Mouse (Mus musculus) mature B cell (primary cell): ENCODE results near the gene Xpr1.

Source experiments
- in situ Hi-C: fragments of 300-500 bp; cut with MboI; formaldehyde crosslinking; loops from 2 replicates; pipeline ENCODE4 v1.14.3; 2019

Gene Xpr1

GRCm38 (mm10) chr1:155416701-155417677, at the start of gene Xpr1:
Gene Xpr1, minus strand, starts transcription at chr1:155417415.
- in situ Hi-C loops: no loop called here

- in situ Hi-C loops: no loop called here
Measured at GRCm38 (mm10) chr1:155463442-155463841, 46.2 kb upstream of the Xpr1 start.

- in situ Hi-C loops: no loop called here
Measured at GRCm38 (mm10) chr1:155462582-155462981, 45.4 kb upstream of the Xpr1 start.

- in situ Hi-C loops: no loop called here
Measured at GRCm38 (mm10) chr1:155457532-155457931, 40.3 kb upstream of the Xpr1 start.

DNA sequence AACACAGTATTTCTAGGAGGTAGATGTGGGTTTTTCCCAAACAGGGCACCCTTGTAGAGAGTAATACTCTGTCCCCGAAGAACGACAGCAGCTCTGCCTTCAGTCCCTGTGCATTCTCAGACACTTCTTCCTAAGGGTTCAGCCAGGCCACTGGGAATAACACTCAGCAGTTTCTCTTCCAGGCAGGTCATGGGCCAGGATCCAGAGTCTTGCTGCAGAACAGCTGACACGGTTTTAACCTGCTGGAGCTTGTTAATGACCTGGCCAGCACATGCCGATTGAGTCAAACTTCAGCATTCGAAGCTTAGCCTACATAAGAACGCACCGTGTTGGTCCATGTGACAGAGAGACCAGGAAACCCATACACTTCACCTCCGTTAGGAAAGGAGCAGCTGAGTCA, 36.0 kb upstream of the Xpr1 start:
- in situ Hi-C loops: no loop called here

DNA sequence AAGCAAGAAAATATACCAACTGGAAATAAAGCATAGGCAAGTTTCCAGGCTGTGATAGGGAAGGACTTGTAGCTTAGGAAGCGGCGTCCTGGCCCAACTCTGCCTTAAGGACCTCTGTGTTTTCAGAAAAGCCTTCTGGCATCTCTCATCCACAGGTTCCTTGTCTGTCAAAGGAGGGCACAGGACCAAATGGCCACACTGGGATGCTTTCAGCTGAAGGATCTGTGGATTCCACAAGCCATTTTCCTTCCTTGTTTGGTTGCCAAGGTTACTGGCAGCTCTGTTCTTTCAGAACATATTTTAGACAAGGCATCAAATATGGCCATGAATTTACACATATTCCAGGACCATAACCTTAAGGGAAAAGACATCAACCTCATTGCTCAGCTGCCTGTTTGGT, 31.7 kb upstream of the Xpr1 start:
- in situ Hi-C loops: no loop called here

- in situ Hi-C loops: no loop called here
Measured at GRCm38 (mm10) chr1:155447277-155447676, 30.1 kb upstream of the Xpr1 start.

GRCm38 (mm10) chr1:155443115-155443514, 25.9 kb upstream of the Xpr1 start:
- in situ Hi-C loops: no loop called here

- in situ Hi-C loops: no loop called here
Measured at GRCm38 (mm10) chr1:155442521-155443001, 25.3 kb upstream of the Xpr1 start.

DNA sequence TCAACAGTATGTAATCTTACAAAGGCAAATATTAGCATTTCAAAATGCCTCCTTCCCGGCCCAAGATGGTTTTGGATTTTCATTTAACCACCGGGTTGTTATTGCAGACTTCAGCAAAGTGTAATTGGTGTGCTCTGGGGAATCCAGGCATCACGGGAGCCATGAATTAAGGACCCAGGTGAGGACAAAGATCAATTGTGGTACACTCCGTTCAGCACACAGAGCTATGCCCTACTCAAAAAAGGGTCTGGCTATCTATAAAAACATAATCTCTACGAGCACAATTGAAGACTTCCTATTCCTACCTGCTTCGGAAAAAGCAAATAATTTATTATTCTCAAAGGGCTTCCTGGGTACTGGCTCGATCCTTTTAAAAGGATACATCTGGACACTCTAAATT, 22.3 kb upstream of the Xpr1 start:
- in situ Hi-C loops: no loop called here

GRCm38 (mm10) chr1:155438525-155438924, 21.3 kb upstream of the Xpr1 start:
- in situ Hi-C loops: no loop called here

DNA sequence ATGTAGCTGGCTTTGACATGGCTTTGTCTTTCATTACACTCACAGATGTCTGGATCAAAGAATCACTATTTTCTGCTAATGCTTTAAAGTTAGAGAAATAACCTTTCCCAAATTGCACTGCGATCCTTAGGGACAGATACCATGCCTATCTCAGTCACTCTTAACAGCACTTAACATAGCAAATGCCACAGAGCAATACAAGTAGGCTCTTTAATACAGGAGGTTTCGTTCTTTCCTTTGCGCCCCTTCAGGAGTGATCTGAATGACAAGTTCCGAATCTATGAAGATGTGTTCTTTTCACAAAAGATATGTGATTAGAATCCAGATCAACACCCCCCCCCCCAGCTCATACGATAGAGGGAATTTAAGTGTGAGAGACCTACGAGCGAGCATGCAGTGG, 12.1 kb upstream of the Xpr1 start:
- in situ Hi-C loops: no loop called here

DNA sequence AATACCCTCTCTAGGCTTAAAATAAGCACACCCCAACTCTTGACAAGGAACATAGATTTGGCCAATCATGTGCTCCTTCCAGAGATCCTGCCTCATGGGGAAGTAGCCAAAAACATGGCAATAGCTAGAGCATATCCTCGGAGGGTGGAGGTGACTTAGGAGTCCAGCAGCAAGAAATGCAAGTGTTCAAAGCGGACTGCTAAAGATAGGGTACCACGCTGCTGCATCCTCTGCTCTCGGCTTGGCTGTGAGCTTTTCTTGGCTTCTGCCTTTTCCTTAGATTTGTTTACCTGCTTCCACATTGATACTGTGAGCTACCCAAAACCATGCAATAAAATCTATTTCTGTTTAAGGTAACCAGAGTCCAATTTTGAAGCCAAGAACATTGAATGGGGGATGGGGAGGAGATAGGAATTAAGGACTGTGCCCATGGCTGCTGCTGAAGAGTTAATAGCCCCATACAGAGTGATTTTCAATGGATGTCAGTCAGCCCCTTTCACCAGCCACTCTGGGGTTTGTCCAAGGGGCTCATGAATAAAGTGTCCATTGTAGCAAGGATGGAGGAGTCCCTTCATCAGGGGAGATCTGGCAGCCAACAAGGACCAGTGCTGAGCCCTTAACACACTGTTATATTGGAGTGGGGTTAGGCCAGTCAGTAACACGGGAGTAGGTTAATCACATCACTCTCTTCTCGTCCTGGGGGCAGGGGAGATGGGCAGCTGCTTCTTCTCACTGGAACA, 10.1 kb upstream of the Xpr1 start:
- in situ Hi-C loops: no loop called here

GRCm38 (mm10) chr1:155425743-155426315, 8.6 kb upstream of the Xpr1 start:
- in situ Hi-C loops: no loop called here

DNA sequence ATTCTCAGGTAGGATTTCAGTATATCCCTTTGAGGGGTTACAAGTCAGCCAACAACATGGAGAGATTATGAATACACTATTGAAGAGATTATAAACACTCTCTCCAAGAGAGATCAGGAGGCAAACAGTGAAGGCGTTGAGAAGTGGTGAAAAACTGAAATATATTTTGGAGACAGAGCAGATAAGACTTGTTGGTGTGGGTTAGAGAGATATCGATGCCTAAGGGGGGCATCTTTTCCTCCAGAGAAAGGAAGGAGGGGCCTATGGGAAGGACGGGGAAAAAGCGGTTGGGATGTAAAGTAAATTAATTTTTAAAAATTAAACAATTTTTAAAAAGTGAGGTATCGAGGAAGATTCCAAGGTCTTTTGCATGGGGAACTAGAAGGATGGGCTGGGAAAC, 8.1 kb upstream of the Xpr1 start:
- in situ Hi-C loops: no loop called here

DNA sequence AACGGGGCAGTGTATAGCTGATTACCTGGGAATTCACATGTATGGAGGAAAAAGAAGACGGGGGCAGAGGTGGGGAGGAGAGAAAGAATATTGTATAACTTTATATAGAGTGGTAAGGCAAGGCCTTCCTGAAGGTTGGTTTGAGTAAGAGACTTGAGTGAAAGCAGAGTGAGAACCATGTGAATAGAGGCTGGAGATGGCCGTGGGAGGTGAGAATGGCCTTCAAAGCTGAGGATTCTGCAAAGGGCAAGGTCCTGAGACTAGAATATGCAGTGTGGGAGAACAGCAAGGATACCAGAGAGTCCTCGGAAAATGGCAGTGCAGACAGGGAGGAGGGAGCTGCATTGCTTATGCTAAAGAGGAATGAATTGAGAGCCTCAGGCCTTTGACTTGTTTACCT, 6.6 kb upstream of the Xpr1 start:
- in situ Hi-C loops: no loop called here

DNA sequence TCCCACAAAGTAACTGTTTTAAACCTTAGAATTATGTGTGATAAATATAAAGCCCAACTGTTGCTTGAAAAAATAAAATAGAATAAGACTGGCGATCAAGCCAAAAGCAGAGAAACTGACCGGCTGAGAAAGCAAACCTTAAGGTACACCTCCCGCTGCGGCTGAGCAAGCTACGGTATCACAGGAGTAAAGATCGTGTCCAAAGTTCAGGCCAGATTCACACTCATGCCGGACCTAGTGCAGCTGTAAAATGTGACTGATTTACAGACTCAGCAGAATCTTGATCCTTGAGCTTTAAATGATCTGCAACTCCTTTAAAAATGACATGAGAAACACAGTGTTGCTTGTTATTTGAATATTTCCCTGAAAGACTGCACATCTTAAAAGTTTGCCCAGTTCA, 4.8 kb upstream of the Xpr1 start:
- in situ Hi-C loops: no loop called here

- in situ Hi-C loops: no loop called here
Measured at GRCm38 (mm10) chr1:155416147-155416700, 991 bp downstream of the Xpr1 start.

- in situ Hi-C loops: no loop called here
Measured at GRCm38 (mm10) chr1:155415421-155415820, 1.8 kb downstream of the Xpr1 start.

DNA sequence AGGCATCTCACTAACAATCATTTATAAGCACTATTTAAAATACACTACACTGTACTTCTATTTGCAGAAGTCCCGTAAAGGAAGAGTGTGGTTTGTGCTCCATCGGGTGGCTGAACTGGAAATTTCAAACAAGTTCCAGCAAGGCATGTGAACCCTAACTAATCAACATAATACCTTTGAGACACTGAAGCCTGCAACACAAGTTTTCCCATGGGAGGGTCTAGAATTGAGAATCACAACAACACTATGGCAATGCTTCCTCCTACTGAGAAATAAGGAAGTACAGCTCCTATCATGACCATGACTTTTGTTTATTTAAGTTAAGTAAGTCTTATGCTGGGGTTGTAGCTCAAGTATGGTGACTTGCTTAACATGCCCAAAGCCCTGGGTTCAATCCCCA, 4.5 kb downstream of the Xpr1 start:
- in situ Hi-C loops: no loop called here

- in situ Hi-C loops: no loop called here
Measured at GRCm38 (mm10) chr1:155408577-155408966, 8.6 kb downstream of the Xpr1 start.
